Mouse (Mus musculus) C2C12 (cell line): Measurements from ENCODE around the gene Insig1. TPM values are rescaled to one million over a fixed set of nuclear protein-coding genes. Genes with fewer than 3 reads are reported as not detected.

Experiments used
- H3K27me3 ChIP-seq: one replicate; pipeline ENCODE4 v1.6.1; 2011; ENCODE audit not compliant: control insufficient read depth, insufficient read depth, insufficient read length
- H3K36me3 ChIP-seq: one replicate; pipeline ENCODE4 v1.6.1; 2011; ENCODE audit not compliant: control insufficient read depth, insufficient read depth
- H3K4me3 ChIP-seq: one replicate; pipeline ENCODE4 v1.5.1; 2011; ENCODE audit warnings: mild to moderate bottlenecking, control low read depth; ENCODE audit not compliant: poor library complexity, insufficient read depth, severe bottlenecking
- H3K79me2 ChIP-seq: one replicate; pipeline ENCODE4 v1.6.1; 2011; ENCODE audit not compliant: control insufficient read depth, insufficient read depth
- H3K79me3 ChIP-seq: one replicate; pipeline ENCODE4 v1.6.1; 2011; ENCODE audit warnings: low read depth, control low read depth
- H3ac ChIP-seq: one replicate; pipeline ENCODE3; 2011; ENCODE audit warnings: low read depth; ENCODE audit not compliant: control insufficient read depth, insufficient read length
- CEBPB ChIP-seq: IDR thresholded peaks from one replicate; pipeline ENCODE4 v1.6.1; 2011; ENCODE audit warnings: low read depth, mild to moderate bottlenecking, control low read depth, moderate library complexity
- CTCF ChIP-seq: IDR thresholded peaks from one replicate; pipeline ENCODE4 v1.5.1; 2011; ENCODE audit not compliant: control insufficient read depth, insufficient read depth, insufficient read length
- FOSL1 ChIP-seq: IDR thresholded peaks from one replicate; pipeline ENCODE4 v1.8.0; 2011; ENCODE audit warnings: mild to moderate bottlenecking, low read length; ENCODE audit not compliant: poor library complexity, insufficient read depth, severe bottlenecking
- MAX ChIP-seq: IDR thresholded peaks from one replicate; pipeline ENCODE4 v1.6.1; 2011; ENCODE audit warnings: mild to moderate bottlenecking, control low read depth
- MYOD1 ChIP-seq: IDR thresholded peaks from one replicate; pipeline ENCODE4 v1.6.1; 2011; ENCODE audit warnings: low read depth; ENCODE audit not compliant: control insufficient read depth, insufficient read length
- MYOG ChIP-seq: IDR thresholded peaks from one replicate; pipeline ENCODE4 v1.6.1; 2011; ENCODE audit not compliant: control insufficient read depth, insufficient read length; ENCODE audit errors: extremely low read depth
- USF1 ChIP-seq: IDR thresholded peaks from one replicate; pipeline ENCODE4 v1.6.1; 2011; ENCODE audit warnings: low read depth, mild to moderate bottlenecking, control low read depth, moderate library complexity
- polyA plus RNA-seq: library from polyadenylated mRNA; unstranded; fragments of >200 nt; fragmentation: generic; extraction: Trizol; gene quantifications from one replicate; pipeline ENCODE4 v1.2.1, GENCODE M21; 2012; ENCODE audit warnings: missing spikeins

Gene Insig1
- polyA plus RNA-seq, 1 experiment, result 48.8 TPM

DNA sequence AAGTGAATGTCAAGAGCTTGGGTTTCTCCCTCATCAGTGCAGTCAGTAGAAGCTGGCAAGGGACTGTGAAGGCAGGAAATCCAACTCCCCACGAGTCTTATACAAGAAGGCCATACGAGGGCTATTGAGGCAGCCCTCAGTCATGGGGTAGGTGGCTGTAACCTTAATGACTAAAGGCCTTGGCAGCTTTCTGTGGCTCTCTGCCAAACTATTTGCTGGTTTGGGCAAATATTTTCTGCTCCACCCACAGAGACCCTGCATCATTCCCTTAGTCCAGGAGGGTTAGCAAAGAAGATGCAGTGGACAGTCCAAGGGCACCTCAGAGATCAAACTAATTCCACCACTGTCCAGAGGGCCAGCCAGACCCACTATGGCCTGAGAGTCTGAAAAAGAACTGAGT, 39.7 kb downstream of the Insig1 start:
- Histone ChIP-seq H3K79me3 (no peaks in the 10 kb centered on the region), H3K79me2 (no peaks in the 10 kb centered on the region), H3ac (no peak overlapping the region), H3K36me3 (no peaks in the 10 kb centered on the region), H3K4me3 (no peak overlapping the region), H3K27me3 (peaks cover 22% of the 10 kb centered on the region)
- no peak for TF ChIP-seq MYOD1
- no peak for TF ChIP-seq MYOG
- no peak for TF ChIP-seq CEBPB
- TF ChIP-seq FOSL1, result no peak
- TF ChIP-seq MAX, result no peak
- no peak for TF ChIP-seq CTCF
- TF ChIP-seq USF1, result no peak

DNA sequence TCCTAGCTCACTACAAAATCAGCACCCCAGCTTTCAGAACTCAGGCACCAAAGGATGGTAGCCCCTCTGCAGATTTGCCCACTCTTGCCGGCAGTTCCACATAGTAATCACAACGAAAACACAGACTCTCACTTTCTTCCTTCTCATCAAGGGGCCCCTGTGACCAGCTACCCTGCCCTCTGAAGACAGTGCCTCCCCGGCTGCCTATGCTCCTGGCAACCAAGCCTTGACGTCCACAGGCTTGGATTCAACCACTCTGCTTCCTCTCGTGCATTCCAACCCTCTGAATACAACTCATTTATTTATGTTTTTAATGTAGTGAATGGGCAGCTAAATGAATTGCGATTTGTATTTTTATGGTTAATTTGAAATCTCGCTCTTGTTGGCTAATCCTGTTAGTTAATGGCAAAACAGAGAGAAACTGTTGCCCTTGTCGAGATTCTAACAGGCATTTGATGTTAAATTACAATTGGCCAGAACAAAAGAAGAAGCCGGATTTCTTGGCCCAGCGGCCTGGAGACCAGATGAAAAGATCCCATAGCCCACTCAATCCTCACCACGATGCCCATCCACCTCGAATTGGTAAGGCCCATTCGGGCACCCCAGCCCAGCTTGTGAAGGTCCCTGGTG, 46.2 kb downstream of the Insig1 start:
- Histone ChIP-seq H3K79me2 (no peaks in the 10 kb centered on the region), H3K79me3 (no peaks in the 10 kb centered on the region), H3ac (no peak overlapping the region), H3K4me3 (no peak overlapping the region), H3K36me3 (no peaks in the 10 kb centered on the region), H3K27me3 (peaks cover 67% of the 10 kb centered on the region)
- TF ChIP-seq CEBPB (no peak), FOSL1 (no peak), USF1 (no peak), MYOG (no peak), MYOD1 (no peak), MAX (no peak)

DNA sequence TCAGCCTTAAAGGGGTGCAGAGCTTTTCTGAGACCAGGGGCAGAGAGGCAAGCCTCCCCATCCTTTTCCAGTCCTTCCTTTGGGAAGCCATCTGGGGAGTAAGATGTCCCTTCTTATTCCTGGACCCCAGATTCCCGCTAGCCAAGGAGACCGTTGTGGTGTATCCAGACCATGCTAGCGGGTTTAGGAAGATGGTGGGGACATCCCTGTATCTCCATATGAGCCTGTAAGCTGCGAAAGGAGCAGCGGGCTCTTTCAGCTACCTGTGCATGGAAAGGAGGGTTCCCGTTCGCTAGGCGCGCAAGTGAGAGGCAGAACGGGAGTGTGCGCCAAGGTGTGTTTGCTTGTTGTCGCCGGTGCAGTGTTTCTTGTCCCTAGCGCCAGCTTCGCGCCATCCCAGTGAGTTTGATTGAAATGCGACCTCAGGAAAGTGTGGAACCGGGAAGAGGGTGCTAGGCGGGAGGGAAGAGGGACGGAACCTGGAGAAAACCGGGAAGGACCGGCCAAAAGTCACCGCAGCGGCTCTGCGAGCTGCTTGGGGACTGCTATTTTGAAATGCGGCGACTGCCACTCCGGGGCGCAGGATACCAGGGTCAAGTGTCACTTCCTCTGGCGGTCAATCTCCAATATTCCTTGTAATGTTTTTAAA, 46.8 kb downstream of the Insig1 start:
- H3K27me3 ChIP-seq, result peaks cover 62% of the 10 kb centered on the region

DNA sequence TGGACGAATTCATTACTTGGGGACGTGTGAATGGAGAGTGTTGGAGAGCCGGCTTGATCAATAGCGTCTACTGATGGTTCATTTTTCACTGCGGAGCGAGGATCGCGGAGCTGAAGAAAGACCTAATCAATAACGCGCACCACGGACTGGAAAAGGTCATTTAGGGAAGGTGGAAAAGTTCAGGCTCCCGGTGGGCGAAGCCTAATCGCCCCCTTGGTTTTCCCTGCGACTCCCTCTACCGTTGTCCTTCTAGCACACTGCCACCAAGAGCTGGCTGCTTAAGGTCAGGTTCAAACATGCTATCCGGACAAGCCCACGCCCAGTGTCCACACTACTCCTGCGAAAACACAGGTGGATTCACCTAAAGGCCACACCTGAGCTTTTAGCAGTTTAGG, 47.4 kb downstream of the Insig1 start:
- Histone ChIP-seq H3ac (no peak overlapping the region), H3K4me3 (no peak overlapping the region), H3K27me3 (peaks cover 66% of the 10 kb centered on the region), H3K79me2 (no peaks in the 10 kb centered on the region), H3K36me3 (no peaks in the 10 kb centered on the region), H3K79me3 (no peaks in the 10 kb centered on the region)
- TF ChIP-seq MYOD1 (no peak), CEBPB (no peak), CTCF (no peak), USF1 (no peak), FOSL1 (no peak), MAX (no peak)

More for the DNA sequence above, 46.8 kb downstream of the Insig1 start:
- Histone ChIP-seq H3K36me3 (no peaks in the 10 kb centered on the region), H3ac (no peak overlapping the region), H3K79me3 (no peaks in the 10 kb centered on the region), H3K4me3 (no peak overlapping the region), H3K79me2 (no peaks in the 10 kb centered on the region)
- TF ChIP-seq MYOG (no peak), MAX (no peak), MYOD1 (no peak), CEBPB (no peak), FOSL1 (no peak), USF1 (no peak)

DNA sequence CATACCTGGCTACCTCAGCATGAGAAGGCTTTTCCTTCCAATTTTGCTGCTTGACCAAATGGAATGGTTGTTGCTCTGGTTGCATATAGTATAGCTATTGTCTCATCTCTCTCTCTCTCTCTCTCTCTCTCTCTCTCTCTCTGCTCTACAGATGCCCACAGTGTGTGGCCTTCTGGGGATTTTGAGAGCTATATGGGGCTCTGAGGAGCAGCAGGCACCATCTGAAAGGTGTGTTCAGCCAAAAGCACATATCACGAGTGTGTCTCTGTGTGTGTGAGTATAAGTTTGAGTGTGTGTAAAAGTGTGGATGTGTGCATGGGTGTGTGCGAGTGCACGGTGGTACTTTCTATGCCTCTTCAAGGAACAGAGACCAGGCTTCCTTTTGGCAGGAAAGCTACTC, 48.4 kb downstream of the Insig1 start:
- Histone ChIP-seq H3K4me3 (no peak overlapping the region), H3K27me3 (peaks cover 68% of the 10 kb centered on the region), H3K79me2 (no peaks in the 10 kb centered on the region), H3ac (no peak overlapping the region), H3K36me3 (no peaks in the 10 kb centered on the region), H3K79me3 (no peaks in the 10 kb centered on the region)
- TF ChIP-seq MYOD1 (no peak), MAX (no peak), CTCF (no peak), USF1 (no peak), MYOG (no peak), FOSL1 (no peak), CEBPB (no peak)
